Mouse (Mus musculus) inflammation-experienced regulatory T-cells (primary cell): Measurements from ENCODE around the gene Cfap298. TPM values are rescaled to one million over a fixed set of nuclear protein-coding genes. Genes with fewer than 3 reads are reported as not detected.

Experiments used
- polyA plus RNA-seq, 2 experiments: library from polyadenylated mRNA; unstranded; fragments of 100-300 nt; shearing (Covaris generic); gene quantifications; one replicate each; pipeline ENCODE4 v1.2.1; 2017

The Cfap298 gene
- polyA plus RNA-seq: 10 to 100 TPM; 36.4 to 50.1 TPM

DNA sequence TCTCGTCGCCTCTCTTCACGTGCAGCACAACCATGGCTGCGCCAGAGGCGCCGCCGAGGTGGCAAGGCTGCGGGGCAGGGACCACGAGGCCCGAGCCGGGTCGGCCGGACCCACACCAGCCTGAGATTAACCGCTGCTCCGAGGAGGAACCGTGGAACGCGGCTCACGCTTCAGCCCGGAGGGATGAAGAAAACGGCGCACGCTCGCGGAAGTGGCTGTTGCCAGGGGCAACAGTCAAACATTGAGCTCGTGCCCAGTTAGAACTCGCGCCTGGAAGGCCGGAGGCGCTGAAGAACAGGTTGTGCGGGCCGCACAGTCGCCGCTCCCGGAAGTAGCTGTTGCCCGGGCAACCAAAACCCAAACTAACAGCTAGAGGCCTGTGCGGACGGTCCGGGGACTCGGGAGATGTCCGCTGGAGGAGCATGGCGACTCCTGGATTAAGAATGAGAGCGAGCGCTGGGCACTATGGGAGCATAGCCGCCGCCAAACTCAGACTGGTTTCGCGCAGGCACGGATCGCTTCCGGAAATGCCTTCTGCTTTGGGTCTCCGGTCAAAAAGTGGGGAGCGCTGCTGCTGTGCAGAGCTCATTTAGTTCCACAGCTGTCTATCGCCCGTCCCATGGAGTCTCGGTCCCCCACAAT is at the start of gene Cfap298:
TSS of gene Cfap298 (minus strand) at position 428 of the 642 bp plus-strand sequence.

Other genes with a start within 250 kb of the Cfap298 start
- 10 to 100 TPM; 50.4 to 63.3 TPM for gene Mis18a, start 207.7 kb downstream of the Cfap298 start, polyA plus RNA-seq
- under 1 TPM in 1 of 2 experiments, not detected in 1; 0.20 TPM for gene Mrap, start 196.9 kb downstream of the Cfap298 start, polyA plus RNA-seq
- gene Urb1, start 124.7 kb downstream of the Cfap298 start, polyA plus RNA-seq: 10 to 100 TPM; 11.0 to 11.6 TPM
- gene Eva1c, start 108.4 kb downstream of the Cfap298 start, polyA plus RNA-seq: under 1 TPM; 0.14 to 0.80 TPM
- gene Synj1, start 76.2 kb upstream of the Cfap298 start, polyA plus RNA-seq: 10 to 100 TPM; 46.8 to 53.3 TPM
- gene Paxbp1, start 109.4 kb upstream of the Cfap298 start, polyA plus RNA-seq: 100 to 1,000 TPM; 106 to 132 TPM
- gene 4932438H23Rik, start 160.0 kb upstream of the Cfap298 start, polyA plus RNA-seq: under 1 TPM in 1 of 2 experiments, not detected in 1; 0.31 TPM